Mouse (Mus musculus): Measurements from ENCODE around the gene Olfr1462.

GRCm38 (mm10) chr19:13149449-13149848, 36.1 kb upstream of the Olfr1462 start, which contains the start of gene Olfr1459:
- TF ChIP-seq POLR2A (IDR thresholded peaks at IDR 0.05; ENCODE audit: low read depth, low read length): no peak
- no peak for TF ChIP-seq CTCF (IDR thresholded peaks at IDR 0.05; ENCODE audit: extremely low read depth, insufficient read depth, insufficient read length, insufficient replicate concordance)
